Mouse (Mus musculus): ENCODE results near the gene Adgrg3. TPM values are rescaled to one million over a fixed set of nuclear protein-coding genes. Genes with fewer than 3 reads are reported as not detected.

Adgrg3 gene
- total RNA-seq, 2 experiments from 2014 or later: 0.20 to 0.52 TPM

DNA sequence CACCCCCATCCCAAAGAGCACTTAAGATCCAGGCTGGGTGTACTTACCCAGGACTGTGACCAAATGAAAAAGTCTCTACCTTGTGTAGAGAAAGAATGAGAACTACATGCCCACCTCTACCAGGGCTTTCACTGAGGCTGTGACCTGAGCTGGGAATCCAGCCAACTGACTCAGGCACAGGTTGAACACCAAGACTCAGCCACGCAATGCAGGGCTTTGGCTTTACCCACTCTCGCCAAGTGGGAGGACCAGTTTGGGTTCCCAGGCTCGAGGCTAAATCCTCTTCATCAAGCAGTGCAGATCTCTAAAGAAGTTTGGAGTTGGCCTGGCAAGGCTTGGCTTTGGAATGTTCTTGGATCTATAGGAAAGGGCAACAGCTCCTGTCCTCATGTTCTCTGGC, 58.0 kb downstream of the Adgrg3 start:
- DNase-seq: no peak
- intact Hi-C loops (cut with DNase I): no loop called here

DNA sequence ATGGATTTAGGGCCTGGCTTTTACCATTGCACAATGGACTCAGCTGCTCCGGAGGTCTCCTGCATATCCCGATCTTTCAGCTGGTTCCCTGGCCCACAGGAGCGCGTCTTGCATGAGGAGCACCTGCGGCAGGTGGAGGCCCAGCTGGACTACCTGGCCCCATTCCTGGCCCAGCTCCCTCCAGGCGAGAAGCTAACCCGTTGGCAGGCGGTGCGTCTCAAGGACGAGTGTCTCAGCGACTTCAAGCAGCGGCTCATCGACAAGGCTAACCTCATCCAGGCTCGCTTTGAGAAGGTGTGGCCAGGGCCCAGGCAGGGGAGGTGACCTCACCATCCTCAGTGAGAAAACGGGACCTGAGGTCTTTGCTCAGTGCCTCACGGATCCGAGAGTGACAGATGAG, 58.7 kb downstream of the Adgrg3 start:
- DNase-seq: no peak
- intact Hi-C loops (cut with DNase I): no loop called here

DNA sequence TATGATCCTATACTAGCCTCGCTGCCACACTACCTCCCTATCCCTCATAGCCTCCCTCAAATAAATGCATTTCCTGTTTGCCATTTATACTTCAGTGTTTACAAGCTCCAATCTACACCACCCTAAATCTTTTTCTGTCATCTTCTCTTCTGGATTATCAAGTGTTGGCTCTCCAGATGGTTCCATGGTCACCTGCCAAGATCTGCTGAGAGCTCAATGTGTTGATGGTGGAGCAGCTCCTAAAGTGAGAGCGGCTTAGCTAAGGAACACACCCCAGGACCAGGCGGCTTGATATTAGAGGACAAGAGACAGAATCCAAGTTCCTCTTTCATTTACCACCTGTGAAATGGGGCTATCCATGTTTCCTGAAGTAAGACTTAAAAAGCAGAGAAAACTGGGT, 60.6 kb downstream of the Adgrg3 start:
- intact Hi-C loops (cut with DNase I): no loop called here
- DNase-seq: no peak

GRCm38 (mm10) chr8:95079305-95079704, 61.8 kb downstream of the Adgrg3 start:
- DNase-seq: no peak
- intact Hi-C loops (cut with DNase I): no loop called here

GRCm38 (mm10) chr8:95080381-95081341, 63.2 kb downstream of the Adgrg3 start, which contains the start of gene Katnb1:
TSS of gene Katnb1 (plus strand) at chr8:95081186.
- intact Hi-C loops (cut with DNase I): no loop called here
- DNase-seq: peak; percentile 91 to 97

DNA sequence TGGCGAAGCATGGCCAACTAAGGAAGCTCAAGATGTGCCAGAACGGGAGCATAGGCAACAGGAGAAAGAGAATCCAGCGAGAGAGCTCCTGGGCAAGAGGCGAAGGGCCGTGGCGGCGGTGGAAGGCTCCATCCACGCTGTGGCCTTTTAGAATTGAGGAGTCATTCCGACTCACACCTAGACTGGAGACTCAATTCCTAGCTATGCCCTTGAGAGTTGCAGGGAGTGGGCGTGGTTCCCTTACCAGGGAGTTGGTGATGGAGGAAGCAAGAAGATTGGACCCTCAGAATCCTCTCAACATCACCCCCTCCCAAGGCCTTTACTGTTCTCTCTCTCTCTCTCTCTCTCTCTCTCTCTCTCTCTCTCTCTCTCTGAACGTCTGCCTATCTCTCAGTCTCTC, 64.2 kb downstream of the Adgrg3 start:
- intact Hi-C loops (cut with DNase I): no loop called here
- no peak for DNase-seq

GRCm38 (mm10) chr8:95084261-95084660, 66.8 kb downstream of the Adgrg3 start:
- intact Hi-C loops (cut with DNase I): no loop called here
- no peak for DNase-seq

- DNase-seq: no peak
- intact Hi-C loops (cut with DNase I): no loop called here
Observed at GRCm38 (mm10) chr8:95084744-95085431, 67.4 kb downstream of the Adgrg3 start.

- DNase-seq: no peak
- intact Hi-C loops (cut with DNase I): no loop called here
Observed at GRCm38 (mm10) chr8:95085432-95086141, 68.1 kb downstream of the Adgrg3 start.

DNA sequence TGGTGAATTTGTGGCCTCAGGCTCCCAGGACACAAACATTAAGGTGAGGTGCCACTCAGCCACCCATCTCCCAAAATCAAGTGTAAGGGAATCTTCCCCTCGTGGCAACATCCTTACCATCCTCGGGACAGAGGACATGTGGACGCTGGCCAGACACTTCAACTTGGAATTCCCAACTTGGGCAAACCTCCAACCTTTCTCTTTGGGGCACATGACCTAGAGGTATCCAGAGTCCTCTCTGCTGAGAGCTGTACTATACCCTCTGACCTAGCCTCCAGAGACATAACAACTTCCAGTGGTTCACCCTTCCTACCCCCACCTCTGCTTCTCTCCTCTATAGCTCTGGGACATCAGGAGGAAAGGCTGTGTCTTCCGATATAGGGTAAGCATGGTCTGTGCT, 76.1 kb downstream of the Adgrg3 start:
- DNase-seq: no peak
- intact Hi-C loops (cut with DNase I): loop anchor here (10.0 kb wide), 1 partner anchor 211 kb away; the partner anchor contains the start of gene Cngb1

Other genes starting within 250 kb of the Adgrg3 start
- 1 to 10 TPM in 1 of 2 experiments, under 1 TPM in 1; 0.52 to 1.6 TPM for gene Cx3cl1, start 245.7 kb upstream of the Adgrg3 start, total RNA-seq (2021)
- gene Ccl17, start 207.2 kb upstream of the Adgrg3 start, total RNA-seq (2021): not detected
- 100 to 1,000 TPM; 411 to 443 TPM for gene Coq9, start 179.4 kb upstream of the Adgrg3 start, total RNA-seq (2021)
- 10 to 100 TPM; 31.9 to 34.4 TPM for gene Ciapin1, start 179.3 kb upstream of the Adgrg3 start, total RNA-seq (2021)
- gene Polr2c, start 160.2 kb upstream of the Adgrg3 start, total RNA-seq (2021): 10 to 100 TPM; 34.3 to 44.5 TPM
- gene Dok4, start 141.4 kb upstream of the Adgrg3 start, total RNA-seq (2021): 1 to 10 TPM; 2.6 to 4.9 TPM
- gene Ccdc102a, start 99.6 kb upstream of the Adgrg3 start, total RNA-seq (2021): 1 to 10 TPM; 3.3 to 3.8 TPM
- gene Adgrg5, start 94.0 kb upstream of the Adgrg3 start, total RNA-seq (2021): not detected
- 10 to 100 TPM; 20.9 to 25.5 TPM for gene Adgrg1, start 42.9 kb upstream of the Adgrg3 start, total RNA-seq (2021)
- not detected for gene Drc7, start 37.4 kb downstream of the Adgrg3 start, total RNA-seq (2021)
- gene Katnb1, start 63.5 kb downstream of the Adgrg3 start, total RNA-seq (2021): 1 to 10 TPM; 6.1 to 8.2 TPM
- gene Kifc3, start 185.1 kb downstream of the Adgrg3 start, total RNA-seq (2021): 10 to 100 TPM in 1 of 2 experiments, 1 to 10 TPM in 1; 6.9 to 10.9 TPM

Measured in gastrocnemius, postnatal 36 days (tissue).